Mouse (Mus musculus): ENCODE measurements around the gene Htr3a.

Gene Htr3a

GRCm38 (mm10) chr9:48910885-48911537 is at the start of gene Htr3a:
Htr3a (minus strand) TSS chr9:48911099.
- DNase-seq, result peak; percentile 71

GRCm38 (mm10) chr9:48947565-48947964 is 36.7 kb upstream of the Htr3a start:
- DNase-seq, result no peak

GRCm38 (mm10) chr9:48942349-48942748 is 31.4 kb upstream of the Htr3a start:
- no peak for DNase-seq

GRCm38 (mm10) chr9:48929436-48929835 is 18.5 kb upstream of the Htr3a start:
- peak; percentile 9 for DNase-seq

GRCm38 (mm10) chr9:48928781-48929180 is 17.9 kb upstream of the Htr3a start:
- no peak for DNase-seq

- peak; percentile 12 for DNase-seq
These were observed 5.3 kb upstream of the Htr3a start for GRCm38 (mm10) chr9:48916011-48916788.

- no peak for DNase-seq
These were observed 6.5 kb downstream of the Htr3a start for GRCm38 (mm10) chr9:48904421-48904820.

- no peak for DNase-seq
These were observed 7.1 kb downstream of the Htr3a start for GRCm38 (mm10) chr9:48903766-48904165.

GRCm38 (mm10) chr9:48898551-48898950 is 12.3 kb downstream of the Htr3a start:
- no peak for DNase-seq

GRCm38 (mm10) chr9:48895819-48896536 is 14.9 kb downstream of the Htr3a start:
- peak; percentile 9 for DNase-seq

- DNase-seq, result no peak
These were observed 16.1 kb downstream of the Htr3a start for GRCm38 (mm10) chr9:48894755-48895154.

GRCm38 (mm10) chr9:48893986-48894385 is 16.9 kb downstream of the Htr3a start:
- DNase-seq, result peak; percentile 78

- DNase-seq, result no peak
These were observed 21.8 kb downstream of the Htr3a start for GRCm38 (mm10) chr9:48889093-48889492.

GRCm38 (mm10) chr9:48872896-48873295 is 38.0 kb downstream of the Htr3a start:
- no peak for DNase-seq

GRCm38 (mm10) chr9:48866523-48867121 is 44.3 kb downstream of the Htr3a start:
- DNase-seq, result no peak

GRCm38 (mm10) chr9:48865235-48865634 is 45.7 kb downstream of the Htr3a start:
- DNase-seq, result no peak

- no peak for DNase-seq
These were observed 49.4 kb downstream of the Htr3a start for GRCm38 (mm10) chr9:48861481-48861880.

GRCm38 (mm10) chr9:48860526-48860845 is 50.4 kb downstream of the Htr3a start:
- DNase-seq, result peak; percentile 57

- DNase-seq, result no peak
These were observed 50.9 kb downstream of the Htr3a start for GRCm38 (mm10) chr9:48859828-48860525.

GRCm38 (mm10) chr9:48857944-48858343 is 53.0 kb downstream of the Htr3a start:
- DNase-seq, result no peak

GRCm38 (mm10) chr9:48856240-48856639 is 54.7 kb downstream of the Htr3a start:
- no peak for DNase-seq

GRCm38 (mm10) chr9:48849531-48849930 is 61.4 kb downstream of the Htr3a start:
- DNase-seq, result no peak
